Mouse (Mus musculus) limb, embryonic 11.5 days (tissue): Measurements from ENCODE around the gene Fam131a. TPM values are rescaled to one million over a fixed set of nuclear protein-coding genes. Genes with fewer than 3 reads are reported as not detected.

Experiments
- polyA plus RNA-seq: library from polyadenylated mRNA; unstranded; fragments of >200 nt; fragmentation: Nextera tagmentation; extraction: Ambion mirVana; gene quantifications from 2 replicates; pipeline ENCODE4 v1.2.1, GENCODE M21; 2014

Fam131a gene
- polyA plus RNA-seq, 1 experiment from 2014 or later, result 3.5 TPM

Other genes with a start within 250 kb of the Fam131a start
- 143 and 151 TPM in 2 replicates for gene Eif2b5, start 194.4 kb upstream of the Fam131a start, polyA plus RNA-seq
- gene Dvl3, start 176.3 kb upstream of the Fam131a start, polyA plus RNA-seq, result 40.4 and 46.2 TPM in 2 replicates
- 597 and 631 TPM in 2 replicates for gene Ap2m1, start 157.8 kb upstream of the Fam131a start, polyA plus RNA-seq
- gene Abcf3, start 144.7 kb upstream of the Fam131a start, polyA plus RNA-seq, result 51.4 and 52.6 TPM in 2 replicates
- gene Vwa5b2, start 103.8 kb upstream of the Fam131a start, polyA plus RNA-seq, result 0.23 and 0.55 TPM in 2 replicates
- gene Eef1akmt4, start 81.6 kb upstream of the Fam131a start, polyA plus RNA-seq, result 33.8 and 42.1 TPM in 2 replicates
- gene Gm49333, start 81.6 kb upstream of the Fam131a start, polyA plus RNA-seq, result not detected in 2 replicates
- gene Alg3, start 81.5 kb upstream of the Fam131a start, polyA plus RNA-seq, result 53.4 and 55.4 TPM in 2 replicates
- gene Camk2n2, start 72.0 kb upstream of the Fam131a start, polyA plus RNA-seq, result 0.87 and 1.2 TPM in 2 replicates
- 3.0 and 3.4 TPM in 2 replicates for gene Ece2, start 63.4 kb upstream of the Fam131a start, polyA plus RNA-seq
- gene Psmd2, start 41.6 kb upstream of the Fam131a start, polyA plus RNA-seq, result 480 and 491 TPM in 2 replicates
- 170 and 190 TPM in 2 replicates for gene Eif4g1, start 24.9 kb upstream of the Fam131a start, polyA plus RNA-seq
- gene Polr2h, start 24.4 kb downstream of the Fam131a start, polyA plus RNA-seq, result 136 and 140 TPM in 2 replicates
- 21.0 and 23.1 TPM in 2 replicates for gene Clcn2, start 24.5 kb downstream of the Fam131a start, polyA plus RNA-seq
- gene Chrd, start 39.9 kb downstream of the Fam131a start, polyA plus RNA-seq, result 2.0 and 3.4 TPM in 2 replicates
- gene Thpo, start 41.3 kb downstream of the Fam131a start, polyA plus RNA-seq, result 0.28 and 0.71 TPM in 2 replicates